Mouse (Mus musculus): ENCODE results near the gene Acadvl. TPM values are rescaled to one million over a fixed set of nuclear protein-coding genes. Genes with fewer than 3 reads are reported as not detected.

Gene Acadvl
- polyA plus RNA-seq, 1 experiment from 2014 or later = 46.3 TPM

DNA sequence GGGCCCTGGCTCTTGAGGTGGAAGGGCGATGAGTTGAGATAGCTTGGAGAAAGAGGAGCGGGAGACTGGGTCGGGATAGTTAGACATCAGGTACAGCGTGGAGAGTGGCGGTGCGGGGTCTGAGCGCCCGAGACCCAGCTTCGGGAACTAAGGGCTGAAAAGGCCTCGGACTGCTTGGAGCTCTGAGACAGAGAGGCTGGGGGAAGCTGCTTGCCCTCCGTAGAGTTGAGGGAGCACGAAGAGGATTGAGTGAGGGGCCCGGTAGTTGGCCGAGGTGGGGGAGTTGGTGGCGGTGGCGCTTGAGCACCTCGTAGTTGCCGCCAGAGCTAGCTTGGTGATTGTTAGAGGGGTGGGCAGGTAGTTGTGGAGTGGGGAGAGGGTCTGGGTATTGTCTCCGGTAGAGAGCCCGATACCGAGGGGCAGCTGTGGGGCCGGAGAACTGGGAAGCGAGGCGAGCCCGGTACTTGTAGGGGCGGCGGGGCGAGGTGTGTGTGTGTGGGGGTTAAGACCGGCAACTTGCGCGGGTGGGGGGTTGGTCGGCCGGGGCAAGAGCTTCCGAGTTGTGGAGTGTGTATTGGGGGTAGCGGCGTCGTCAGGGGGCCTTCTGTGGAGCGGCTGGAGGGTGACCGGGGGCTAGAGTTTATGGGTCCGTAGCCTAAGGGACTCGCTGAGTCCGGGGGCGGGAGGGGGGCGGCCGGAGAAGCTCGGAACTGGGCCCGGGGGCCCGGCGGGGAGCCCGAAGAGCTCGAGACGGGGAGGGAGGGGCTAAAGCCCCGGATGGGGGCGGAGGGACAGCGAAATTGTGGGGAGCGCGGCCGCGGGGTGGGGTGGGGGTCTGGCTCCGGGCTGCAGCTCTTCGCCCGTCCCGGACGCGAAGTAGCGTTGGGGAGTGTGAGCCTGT is 18.8 kb downstream of the Acadvl start:
- no peak for DNase-seq (ENCODE audit: low spot score)
- H3K27me3 ChIP-seq (replicated peaks; ENCODE audit: low read depth, poor library complexity, severe bottlenecking) = no peaks in the 10 kb centered on the region
- WGBS = 1% methylated on average over 66 of the region's 66 CpGs
- peak overlapping the region; percentile 97 for H3K27ac ChIP-seq (replicated peaks)
- no peaks in the 10 kb centered on the region for H3K9me3 ChIP-seq
- peaks cover 47% of the 10 kb centered on the region for H3K36me3 ChIP-seq (replicated peaks)
- H3K4me1 ChIP-seq = peaks cover 40% of the 10 kb centered on the region
- peak overlapping the region; percentile 99 for H3K4me3 ChIP-seq

DNA sequence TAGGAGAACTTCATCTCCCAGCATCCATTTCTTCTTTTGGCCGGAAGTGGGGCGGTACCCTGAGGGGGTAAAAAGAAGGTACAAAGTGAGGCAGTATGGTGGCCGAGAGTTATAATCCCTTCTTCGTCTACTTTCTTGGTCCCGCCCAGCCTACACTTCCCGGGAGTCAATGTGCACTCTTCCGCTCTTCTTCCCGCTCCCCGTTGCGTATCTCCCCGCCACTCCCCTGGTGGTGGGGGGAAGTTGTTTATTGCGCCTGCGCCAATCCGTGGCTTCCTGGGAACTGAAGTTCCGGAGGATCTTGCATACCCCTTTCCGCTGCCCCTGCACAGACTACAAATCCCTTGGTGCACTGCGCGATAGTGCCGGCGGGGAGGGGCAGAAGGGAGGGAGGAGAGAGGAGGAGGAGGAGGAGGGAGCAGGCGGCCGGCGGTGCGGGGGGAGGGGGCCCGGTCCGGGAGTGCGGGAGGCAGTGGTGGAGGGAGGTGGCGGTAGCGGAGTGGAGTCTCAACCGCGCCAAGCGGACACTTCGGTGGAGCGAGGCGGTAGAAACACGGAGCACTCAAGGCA is 19.7 kb downstream of the Acadvl start, which contains the start of gene Phf23:
TSS of gene Phf23 (plus strand) at position 387 of the 570 bp plus-strand sequence.
- WGBS = under 1% methylated on average over 36 of the region's 36 CpGs

DNA sequence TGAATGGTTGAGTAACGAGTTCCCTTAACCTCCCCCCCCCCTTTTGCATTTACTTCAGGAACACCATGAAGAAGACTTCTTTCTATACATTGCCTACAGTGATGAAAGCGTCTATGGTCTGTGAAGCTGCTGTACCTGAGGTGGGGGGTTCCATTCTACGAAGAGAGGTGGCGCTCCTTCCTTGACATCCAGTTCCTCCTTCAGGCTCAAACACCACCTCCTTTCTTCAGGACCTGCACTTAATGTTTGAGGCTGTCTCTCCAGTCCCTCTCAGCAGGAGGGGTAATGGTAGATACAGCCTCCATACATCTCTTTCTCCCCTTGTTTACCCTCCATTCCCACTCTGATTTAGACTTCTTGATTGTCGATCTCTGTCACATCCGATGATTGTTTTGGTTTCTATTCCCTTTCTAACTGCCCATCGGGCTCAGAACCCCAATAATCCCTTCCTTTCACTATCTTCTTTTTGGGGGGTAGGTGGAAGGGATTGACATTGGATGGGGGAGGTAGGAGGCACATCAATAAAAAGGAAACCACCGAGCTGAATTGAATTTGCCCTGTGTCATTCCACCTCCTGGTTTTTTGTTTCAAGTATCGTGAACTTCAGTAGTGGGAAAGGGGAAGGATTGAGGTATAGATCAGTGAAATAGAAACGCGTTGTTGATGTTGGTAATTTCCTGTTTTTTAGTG is 20.7 kb downstream of the Acadvl start:
- no peaks in the 10 kb centered on the region for H3K9me3 ChIP-seq
- H3K36me3 ChIP-seq (replicated peaks) = peaks cover 50% of the 10 kb centered on the region
- peaks cover 40% of the 10 kb centered on the region for H3K4me1 ChIP-seq
- WGBS = 83% methylated on average over 11 of the region's 11 CpGs
- H3K27me3 ChIP-seq (replicated peaks; ENCODE audit: low read depth, poor library complexity, severe bottlenecking) = no peaks in the 10 kb centered on the region
- H3K4me3 ChIP-seq = peak overlapping the region; percentile 99
- DNase-seq (ENCODE audit: low spot score) = no peak
- no peak overlapping the region for H3K27ac ChIP-seq (replicated peaks)

More for the DNA sequence above, 19.7 kb downstream of the Acadvl start, which contains the start of gene Phf23:
- peak; percentile 99 for DNase-seq (ENCODE audit: low spot score)
- Histone ChIP-seq H3K27ac (replicated peaks) (peak within 1 kb of the TSS; percentile 97), H3K27me3 (replicated peaks; ENCODE audit: low read depth, poor library complexity, severe bottlenecking) (no peaks in the 10 kb centered on the region), H3K4me3 (peak within 1 kb of the TSS; percentile 99), H3K4me1 (peaks cover 40% of the 10 kb centered on the region), H3K36me3 (replicated peaks) (peaks cover 47% of the 10 kb centered on the region), H3K9me3 (no peaks in the 10 kb centered on the region)

DNA sequence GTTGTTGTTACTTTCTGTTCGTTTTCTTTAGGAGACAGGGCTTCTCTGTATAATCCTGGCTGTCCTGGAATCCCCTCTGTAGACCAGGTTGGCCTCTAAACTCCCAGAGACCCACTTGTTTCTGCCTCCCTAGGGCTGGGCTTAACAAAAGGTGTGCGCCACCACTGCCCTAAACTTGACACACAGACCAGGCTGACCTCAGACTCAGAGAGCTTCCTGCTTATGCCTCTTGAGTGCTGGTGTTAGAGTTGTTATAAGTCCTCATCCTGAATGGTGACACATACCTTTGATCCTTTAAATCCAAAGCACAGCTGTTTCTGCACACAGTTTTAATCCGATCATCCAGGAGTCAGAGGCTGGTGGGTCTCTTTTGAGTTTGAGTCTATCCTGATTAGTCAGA is 22.3 kb downstream of the Acadvl start:
- DNase-seq (ENCODE audit: low spot score) = no peak
- Histone ChIP-seq H3K27ac (replicated peaks) (no peak overlapping the region), H3K36me3 (replicated peaks) (peaks cover 50% of the 10 kb centered on the region)

DNA sequence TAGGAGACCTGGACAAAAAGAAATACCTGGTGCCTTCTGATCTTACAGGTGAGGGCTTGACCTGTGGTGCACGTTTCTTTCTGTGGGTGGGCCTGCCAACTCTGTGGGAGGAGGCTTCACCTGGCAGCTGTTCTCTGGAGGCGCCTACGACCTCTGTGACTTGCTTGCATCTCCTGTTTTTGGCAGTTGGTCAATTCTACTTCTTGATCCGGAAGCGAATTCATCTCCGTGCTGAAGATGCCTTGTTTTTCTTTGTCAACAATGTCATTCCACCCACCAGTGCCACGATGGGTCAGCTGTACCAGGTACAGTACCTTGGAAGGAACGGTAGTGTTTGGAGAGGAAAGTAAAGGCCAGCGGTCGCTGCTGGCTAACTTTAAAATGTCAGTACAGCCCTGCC is 22.8 kb downstream of the Acadvl start:
- 87% methylated on average over 10 of the region's 10 CpGs for WGBS
- H3K27ac ChIP-seq (replicated peaks) = no peak overlapping the region
- peaks cover 51% of the 10 kb centered on the region for H3K36me3 ChIP-seq (replicated peaks)
- DNase-seq (ENCODE audit: low spot score) = no peak
- H3K4me1 ChIP-seq = peaks cover 28% of the 10 kb centered on the region
- H3K27me3 ChIP-seq (replicated peaks; ENCODE audit: low read depth, poor library complexity, severe bottlenecking) = no peaks in the 10 kb centered on the region
- no peaks in the 10 kb centered on the region for H3K9me3 ChIP-seq
- H3K4me3 ChIP-seq = peak overlapping the region; percentile 71

More for the DNA sequence above, 22.3 kb downstream of the Acadvl start:
- peaks cover 34% of the 10 kb centered on the region for H3K4me1 ChIP-seq
- H3K27me3 ChIP-seq (replicated peaks; ENCODE audit: low read depth, poor library complexity, severe bottlenecking) = no peaks in the 10 kb centered on the region
- WGBS = 88% methylated on average over 3 of the region's 3 CpGs
- peak overlapping the region; percentile 71 for H3K4me3 ChIP-seq
- no peaks in the 10 kb centered on the region for H3K9me3 ChIP-seq

DNA sequence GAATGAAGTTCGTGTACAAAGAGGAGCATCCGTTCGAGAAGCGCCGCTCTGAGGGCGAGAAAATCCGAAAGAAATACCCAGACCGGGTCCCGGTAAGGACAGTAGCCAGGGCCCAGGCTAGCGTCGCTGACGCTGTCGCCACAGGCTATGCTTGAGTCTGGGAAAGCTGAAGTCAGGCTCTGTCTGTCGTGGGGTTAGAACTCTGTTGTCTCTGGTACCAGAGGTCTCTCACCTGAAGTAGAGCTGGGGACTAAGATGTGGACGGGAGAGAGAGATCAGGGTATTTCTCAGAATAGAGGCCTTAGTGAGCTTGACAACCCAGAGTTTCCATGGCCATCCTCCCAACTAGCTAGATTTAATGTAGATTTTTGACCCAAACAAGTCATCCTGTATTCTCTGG is 23.5 kb downstream of the Acadvl start:
- under 1% methylated on average over 15 of the region's 15 CpGs for WGBS
- Histone ChIP-seq H3K27me3 (replicated peaks; ENCODE audit: low read depth, poor library complexity, severe bottlenecking) (no peaks in the 10 kb centered on the region), H3K9me3 (no peaks in the 10 kb centered on the region), H3K4me3 (peak overlapping the region; percentile 71), H3K36me3 (replicated peaks) (peaks cover 57% of the 10 kb centered on the region), H3K4me1 (peaks cover 25% of the 10 kb centered on the region), H3K27ac (replicated peaks) (peak overlapping the region; percentile 90)
- DNase-seq (ENCODE audit: low spot score) = no peak

DNA sequence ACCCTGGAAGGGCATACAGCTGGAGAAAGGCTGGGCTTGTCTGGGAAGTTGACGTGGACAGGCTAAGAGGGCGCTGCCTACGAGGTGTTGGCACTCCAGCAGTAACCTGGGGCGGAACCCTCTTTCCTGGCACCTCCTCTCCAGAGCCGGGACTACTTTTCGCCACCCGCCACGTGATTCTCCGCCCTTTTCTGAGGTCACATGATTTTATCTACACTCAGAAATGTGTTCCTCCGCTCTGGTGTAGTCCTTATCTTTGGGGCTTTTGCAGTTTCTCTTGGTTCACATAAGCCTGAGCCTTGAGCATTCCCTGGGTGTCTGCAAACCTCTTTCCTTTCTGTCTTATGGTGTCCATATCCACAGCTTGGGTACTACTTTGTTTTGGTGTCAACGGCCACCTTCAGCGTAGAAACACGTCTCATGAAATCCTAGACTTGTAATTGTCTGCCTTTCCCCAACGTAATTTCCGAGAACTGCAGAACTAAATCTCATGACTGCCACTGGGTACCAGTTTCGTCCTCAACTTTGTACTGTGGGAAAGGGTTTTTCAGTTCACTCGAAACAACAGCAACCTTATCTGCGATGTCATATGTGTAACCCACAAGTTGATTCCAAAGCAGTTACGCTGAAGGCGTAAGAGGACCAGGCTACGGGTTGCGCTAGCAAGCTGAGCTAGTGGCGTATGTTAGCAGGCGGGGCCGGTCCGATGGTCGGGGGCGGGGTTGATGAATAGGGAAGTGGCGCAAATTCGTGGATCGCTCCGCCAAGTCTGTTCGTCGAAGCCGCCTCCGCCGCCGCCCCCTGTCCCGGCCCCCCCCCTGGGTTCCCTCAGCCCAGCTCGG is 24.1 kb downstream of the Acadvl start, which contains the start of gene Gabarap:
TSS of gene Gabarap (plus strand) at position 294 of the 842 bp plus-strand sequence.
- Histone ChIP-seq H3K36me3 (replicated peaks) (peaks cover 64% of the 10 kb centered on the region), H3K9me3 (no peaks in the 10 kb centered on the region), H3K4me3 (peak within 1 kb of the TSS; percentile 71), H3K4me1 (peaks cover 25% of the 10 kb centered on the region), H3K27me3 (replicated peaks; ENCODE audit: low read depth, poor library complexity, severe bottlenecking) (no peaks in the 10 kb centered on the region), H3K27ac (replicated peaks) (peak within 1 kb of the TSS; percentile 90)
- peak; percentile 96 for DNase-seq (ENCODE audit: low spot score)
- under 1% methylated on average over 40 of the region's 40 CpGs for WGBS

DNA sequence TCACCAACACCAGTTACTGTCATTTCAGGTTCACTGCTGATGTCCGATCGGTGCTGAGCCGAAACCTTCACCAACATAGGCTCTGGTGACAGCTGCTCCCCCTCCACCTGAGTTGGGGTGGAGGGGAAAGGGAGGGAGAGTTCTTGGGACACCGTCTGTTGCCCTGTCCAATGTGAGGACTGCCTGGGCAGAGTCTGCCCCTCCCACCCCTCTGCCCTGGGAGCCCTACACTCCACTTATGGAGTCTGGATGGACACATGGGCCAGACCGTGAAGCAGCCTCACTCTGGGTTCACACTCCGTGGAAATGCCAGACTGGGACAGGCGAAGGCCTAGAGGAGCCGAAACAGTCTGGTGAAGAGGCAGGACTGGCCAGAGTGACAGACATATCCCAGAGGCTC is 25.3 kb downstream of the Acadvl start:
- Histone ChIP-seq H3K36me3 (replicated peaks) (peaks cover 75% of the 10 kb centered on the region), H3K4me3 (no peak overlapping the region), H3K27me3 (replicated peaks; ENCODE audit: low read depth, poor library complexity, severe bottlenecking) (no peaks in the 10 kb centered on the region), H3K27ac (replicated peaks) (no peak overlapping the region), H3K9me3 (no peaks in the 10 kb centered on the region), H3K4me1 (peaks cover 24% of the 10 kb centered on the region)
- DNase-seq (ENCODE audit: low spot score) = no peak
- 89% methylated on average over 8 of the region's 8 CpGs for WGBS

DNA sequence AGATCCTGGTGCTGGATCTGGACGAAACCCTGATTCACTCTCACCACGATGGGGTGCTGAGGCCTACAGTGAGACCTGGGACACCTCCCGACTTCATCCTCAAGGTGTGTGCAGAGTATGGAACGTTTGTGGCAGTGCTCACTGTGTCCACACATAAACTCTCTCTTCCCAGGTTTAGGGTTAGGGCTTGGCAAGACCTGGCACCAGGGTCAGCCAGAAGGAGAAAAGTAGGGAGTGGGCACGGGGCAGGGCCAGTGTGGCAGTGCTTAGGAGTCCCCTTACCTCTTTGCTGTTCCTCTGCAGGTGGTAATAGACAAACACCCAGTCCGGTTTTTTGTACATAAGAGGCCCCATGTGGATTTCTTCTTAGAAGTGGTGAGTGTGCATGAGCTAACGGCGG is 30.8 kb downstream of the Acadvl start:
- H3K4me3 ChIP-seq = peak overlapping the region; percentile 27
- no peak overlapping the region for H3K27ac ChIP-seq (replicated peaks)
- WGBS = 93% methylated on average over 8 of the region's 8 CpGs
- peaks cover 67% of the 10 kb centered on the region for H3K36me3 ChIP-seq (replicated peaks)
- no peak for DNase-seq (ENCODE audit: low spot score)
- H3K4me1 ChIP-seq = peaks cover 25% of the 10 kb centered on the region
- H3K9me3 ChIP-seq = no peaks in the 10 kb centered on the region
- H3K27me3 ChIP-seq (replicated peaks; ENCODE audit: low read depth, poor library complexity, severe bottlenecking) = no peaks in the 10 kb centered on the region

DNA sequence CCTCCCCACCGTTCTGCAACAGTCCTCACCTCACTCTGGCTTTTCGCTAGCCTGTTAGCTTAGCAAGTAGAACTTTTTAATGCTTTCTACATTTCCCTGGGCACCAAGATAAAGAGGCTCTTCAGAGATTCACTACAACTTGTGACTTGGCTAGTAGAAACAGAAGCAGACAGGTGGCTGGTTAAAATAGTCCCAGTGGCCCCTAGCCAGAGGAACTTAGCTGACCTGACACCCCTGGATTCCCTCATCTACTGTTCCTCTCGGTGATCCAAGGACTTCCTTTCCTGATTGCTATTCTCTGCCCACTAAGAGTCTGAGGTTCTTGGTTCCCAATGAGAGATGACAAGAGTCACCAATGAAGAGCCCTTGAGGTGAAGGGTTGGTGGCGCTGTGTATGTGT is 31.8 kb downstream of the Acadvl start:
- Histone ChIP-seq H3K27ac (replicated peaks) (peak overlapping the region; percentile 99), H3K9me3 (no peaks in the 10 kb centered on the region), H3K36me3 (replicated peaks) (peaks cover 62% of the 10 kb centered on the region), H3K4me1 (peaks cover 32% of the 10 kb centered on the region), H3K4me3 (peak overlapping the region; percentile 84), H3K27me3 (replicated peaks; ENCODE audit: low read depth, poor library complexity, severe bottlenecking) (no peaks in the 10 kb centered on the region)
- 88% methylated on average over 4 of the region's 4 CpGs for WGBS
- no peak for DNase-seq (ENCODE audit: low spot score)

DNA sequence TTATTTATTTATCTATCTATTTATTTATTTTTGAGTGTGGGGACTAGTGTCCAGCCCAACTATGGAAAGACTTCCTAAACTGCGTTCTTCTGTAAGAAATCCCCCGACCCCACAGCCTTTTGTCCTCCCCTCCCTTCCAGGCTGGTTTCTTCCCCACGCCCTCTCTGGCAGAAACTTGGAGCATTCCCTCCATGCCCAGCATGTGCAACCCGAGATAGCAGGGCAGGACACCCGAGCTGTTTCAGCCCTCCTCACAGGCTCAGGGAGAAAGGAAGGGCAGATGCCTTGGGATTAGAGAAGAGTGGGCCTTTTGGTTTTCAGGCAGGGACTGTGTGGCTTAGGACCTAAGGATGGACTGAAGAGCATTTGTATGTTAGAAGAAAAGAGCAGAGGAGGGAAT is 32.3 kb downstream of the Acadvl start:
- Histone ChIP-seq H3K36me3 (replicated peaks) (peaks cover 62% of the 10 kb centered on the region), H3K27me3 (replicated peaks; ENCODE audit: low read depth, poor library complexity, severe bottlenecking) (no peaks in the 10 kb centered on the region), H3K9me3 (no peaks in the 10 kb centered on the region), H3K27ac (replicated peaks) (peak overlapping the region; percentile 99), H3K4me3 (peak overlapping the region; percentile 84), H3K4me1 (peaks cover 32% of the 10 kb centered on the region)
- DNase-seq (ENCODE audit: low spot score) = no peak
- 33% methylated on average over 5 of the region's 5 CpGs for WGBS

DNA sequence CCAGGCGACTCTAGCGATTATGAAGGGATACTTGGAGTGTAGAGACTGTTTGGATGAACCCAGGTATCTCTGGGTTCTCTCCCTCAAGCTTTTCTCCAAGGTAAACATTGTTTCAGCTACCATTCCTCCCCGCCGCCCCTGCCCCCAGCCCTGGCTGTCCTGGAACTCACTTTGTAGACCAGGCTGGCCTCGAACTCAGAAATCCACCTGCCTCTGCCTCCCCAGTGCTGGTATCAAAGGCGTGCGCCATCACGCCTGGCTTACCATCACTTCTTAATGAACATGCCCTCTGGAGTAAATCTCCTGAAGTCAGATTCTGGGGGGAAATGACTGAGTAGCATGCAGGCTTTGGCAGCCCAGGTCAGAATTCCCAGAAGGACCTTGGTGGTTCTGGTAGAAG is 33.0 kb downstream of the Acadvl start, which contains the start of gene Elp5:
TSS of gene Elp5 (minus strand) at position 293 of the 400 bp plus-strand sequence.
- peaks cover 62% of the 10 kb centered on the region for H3K36me3 ChIP-seq (replicated peaks)
- H3K4me3 ChIP-seq = peak within 1 kb of the TSS; percentile 84
- peaks cover 32% of the 10 kb centered on the region for H3K4me1 ChIP-seq
- peak within 1 kb of the TSS; percentile 99 for H3K27ac ChIP-seq (replicated peaks)
- no peaks in the 10 kb centered on the region for H3K27me3 ChIP-seq (replicated peaks; ENCODE audit: low read depth, poor library complexity, severe bottlenecking)
- WGBS = 64% methylated on average over 8 of the region's 8 CpGs
- DNase-seq (ENCODE audit: low spot score) = no peak
- H3K9me3 ChIP-seq = no peaks in the 10 kb centered on the region

Data from embryonic facial prominence, embryonic 10.5 days (tissue).